Mouse (Mus musculus) left cerebral cortex, adult 2 months (tissue): Measurements from ENCODE around the gene Nudt6. TPM values are rescaled to one million over a fixed set of nuclear protein-coding genes. Genes with fewer than 3 reads are reported as not detected.

ENCODE experiments used
- DNase-seq, 2 experiments: peaks; one replicate each; pipeline ENCODE4 v3.0.0; 2021 to 2022; ENCODE audit warnings: low spot score in 2 of 2, mixed read lengths in 1 of 2; ENCODE audit errors: extremely low spot score in 1 of 2
- H3K27ac ChIP-seq: fragments of 200-600 bp; 2 replicates; pipeline ENCODE4 v1.8.1; 2022
- H3K4me3 ChIP-seq: fragments of 200-600 bp; 2 replicates; pipeline ENCODE4 v1.8.1; 2022
- CTCF ChIP-seq: fragments of 200-600 bp; IDR thresholded peaks from 2 replicates; pipeline ENCODE4 v1.8.1; 2022; ENCODE audit warnings: antibody characterized with exemption, mild to moderate bottlenecking, moderate library complexity
- intact Hi-C: fragments of 180-260 bp; cut with DNase I; formaldehyde crosslinking; loops from one replicate; pipeline ENCODE4 v1.15.1; 2025
- long read RNA-seq, 2 experiments: library from polyadenylated mRNA; stranded (forward); transcript quantifications; one replicate each; pipeline ENCODE4 v2.0.0; 2021; ENCODE audit warnings: borderline mapping rate in 2 of 2
- total RNA-seq, 2 experiments: library from RNA; stranded (reverse); gene quantifications; 2 replicates each; pipeline ENCODE4 v1.2.3; 2021

The Nudt6 gene
- 1 to 10 TPM; 6.2 to 8.4 TPM for total RNA-seq
- long read RNA-seq, experiment 1, partial matches to known transcripts: 0 of 2 reads
- long read RNA-seq, experiment 1, other reads (novel, unspliced or antisense): 2 of 2 reads
- long read RNA-seq, experiment 2, partial matches to known transcripts: 1 of 6 reads
- long read RNA-seq, experiment 2, other reads (novel, unspliced or antisense): 5 of 6 reads

DNA sequence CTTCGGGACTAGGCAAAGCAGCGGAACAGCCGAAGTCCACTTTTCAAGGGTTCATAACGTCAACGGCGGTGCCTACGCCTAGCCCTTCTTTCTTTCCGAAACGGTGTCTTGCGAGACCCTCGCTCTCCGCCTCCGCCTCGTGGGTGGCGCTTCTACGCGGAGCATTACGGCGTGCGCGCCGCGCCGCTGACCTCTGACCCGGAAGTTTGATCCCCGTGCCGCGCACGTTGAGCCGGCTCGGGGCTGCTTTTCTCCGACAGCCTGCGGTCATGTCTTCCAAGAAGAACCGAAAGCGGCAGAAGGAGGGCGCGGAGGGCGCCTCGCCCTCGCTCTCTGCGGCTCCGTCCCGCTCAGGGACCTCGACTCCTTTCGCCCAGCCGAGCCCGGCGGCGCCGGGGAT is at the start of gene Nudt6:
TSS of gene Nudt6 (minus strand) at position 140 of the 400 bp plus-strand sequence.
- DNase-seq: peak; percentile 91
- H3K27ac ChIP-seq: peak within 1 kb of the TSS; percentile 95
- TF ChIP-seq CTCF: no peak
- peak within 1 kb of the TSS; percentile 67 for H3K4me3 ChIP-seq
- intact Hi-C loops: no loop called here

DNA sequence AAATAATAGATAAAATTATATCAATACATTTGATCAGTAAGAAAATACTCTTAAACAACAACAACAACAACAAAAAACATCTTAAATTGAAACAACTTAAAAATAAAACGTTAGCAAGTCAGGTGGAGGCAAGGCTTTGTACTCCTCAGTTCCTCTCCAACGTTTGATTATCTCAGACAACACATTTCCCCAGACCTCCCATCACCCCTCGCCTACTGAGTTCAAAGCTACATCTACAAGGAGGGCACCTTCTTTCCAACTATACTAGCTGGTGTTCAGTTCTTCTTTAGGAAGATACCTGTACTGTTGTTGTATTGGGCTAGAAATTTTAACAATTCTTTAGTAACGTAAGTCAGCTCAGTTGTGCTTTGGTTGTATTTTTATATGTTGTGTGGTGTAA is 49.3 kb upstream of the Nudt6 start:
- TF ChIP-seq CTCF: no peak
- Histone ChIP-seq H3K27ac (no peak overlapping the region), H3K4me3 (no peak overlapping the region)
- intact Hi-C loops: no loop called here
- no peak for DNase-seq

DNA sequence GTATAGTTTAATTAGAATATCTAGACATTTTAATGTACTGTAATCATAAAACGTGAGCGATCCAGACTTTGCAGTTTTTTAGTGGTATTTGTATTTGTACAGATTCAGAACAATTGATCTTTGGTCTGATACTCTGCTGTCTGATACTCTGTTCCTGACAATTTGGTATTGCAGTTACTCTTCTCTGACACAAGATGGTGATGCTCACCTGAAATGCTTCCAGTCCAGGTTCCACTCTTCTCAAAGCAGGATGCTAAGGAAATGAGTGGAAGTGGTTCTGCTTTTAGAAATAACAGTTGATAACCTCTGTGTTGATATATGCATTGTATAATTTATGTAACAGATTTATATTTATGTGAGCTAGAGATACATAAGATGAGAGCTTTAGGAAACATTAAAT is 48.2 kb upstream of the Nudt6 start:
- intact Hi-C loops: no loop called here
- peak; percentile 66 for TF ChIP-seq CTCF
- Histone ChIP-seq H3K27ac (no peak overlapping the region), H3K4me3 (no peak overlapping the region)
- DNase-seq: no peak

DNA sequence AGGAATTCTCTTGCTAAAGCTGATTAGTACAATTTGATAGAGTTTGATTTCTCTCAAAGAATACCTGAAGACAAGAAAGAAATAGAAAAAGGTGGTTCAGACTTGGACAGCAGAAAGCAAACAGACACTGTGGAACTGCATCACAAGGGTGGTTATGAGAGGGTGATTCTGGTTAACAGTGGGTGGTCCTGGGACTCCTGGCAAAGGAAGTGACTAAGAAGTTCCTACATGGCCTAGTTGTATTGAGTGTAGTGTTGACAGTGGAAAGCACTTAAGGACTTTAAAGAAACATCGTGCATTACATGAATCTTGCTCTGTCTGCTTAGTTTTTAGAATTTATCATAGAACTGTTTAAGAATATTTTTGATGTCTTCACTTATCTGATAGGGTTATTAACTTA is 36.0 kb upstream of the Nudt6 start:
- intact Hi-C loops: no loop called here
- DNase-seq: no peak
- TF ChIP-seq CTCF: no peak
- Histone ChIP-seq H3K27ac (no peak overlapping the region), H3K4me3 (no peak overlapping the region)

DNA sequence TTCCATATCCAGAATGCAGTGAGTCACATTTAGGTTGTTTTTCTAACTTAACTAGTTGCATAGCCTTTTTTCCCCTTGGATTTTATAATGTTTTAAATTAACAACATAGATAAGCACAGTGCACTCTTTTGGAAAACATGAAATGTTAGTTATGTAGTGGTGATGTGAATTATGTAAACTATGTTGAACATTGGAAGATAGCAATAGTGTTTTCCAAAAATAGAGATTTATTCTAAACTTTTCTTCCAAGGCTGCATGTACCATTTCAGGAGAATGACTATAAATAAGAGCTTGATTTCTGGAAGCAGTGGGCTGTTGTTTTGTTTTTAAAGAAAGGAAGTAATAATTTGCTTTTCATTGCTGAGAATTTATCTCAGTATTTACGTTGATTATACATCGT is 23.4 kb upstream of the Nudt6 start:
- intact Hi-C loops: no loop called here
- H3K27ac ChIP-seq: no peak overlapping the region
- H3K4me3 ChIP-seq: no peak overlapping the region
- TF ChIP-seq CTCF: no peak
- DNase-seq: no peak

DNA sequence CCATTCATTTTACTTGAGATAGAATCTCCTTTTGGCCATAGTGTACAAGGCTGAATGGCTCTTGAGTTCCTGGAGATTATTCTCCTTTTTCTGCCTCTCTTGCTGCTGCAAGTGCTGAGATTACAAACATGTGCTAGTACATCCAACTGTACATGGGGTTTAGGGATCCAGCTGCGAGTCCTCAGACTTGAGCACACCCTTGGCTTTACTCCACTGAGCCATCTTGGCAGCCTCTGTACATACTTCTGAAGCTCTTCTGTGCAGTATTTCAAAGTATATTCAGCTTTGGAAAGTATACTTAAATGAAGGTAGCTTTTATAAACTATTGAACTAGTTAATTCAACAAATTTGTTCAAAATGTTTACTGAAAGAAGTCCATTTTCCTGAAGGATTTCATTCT is 19.8 kb upstream of the Nudt6 start:
- TF ChIP-seq CTCF: no peak
- Histone ChIP-seq H3K4me3 (no peak overlapping the region), H3K27ac (no peak overlapping the region)
- DNase-seq: no peak
- intact Hi-C loops: no loop called here

DNA sequence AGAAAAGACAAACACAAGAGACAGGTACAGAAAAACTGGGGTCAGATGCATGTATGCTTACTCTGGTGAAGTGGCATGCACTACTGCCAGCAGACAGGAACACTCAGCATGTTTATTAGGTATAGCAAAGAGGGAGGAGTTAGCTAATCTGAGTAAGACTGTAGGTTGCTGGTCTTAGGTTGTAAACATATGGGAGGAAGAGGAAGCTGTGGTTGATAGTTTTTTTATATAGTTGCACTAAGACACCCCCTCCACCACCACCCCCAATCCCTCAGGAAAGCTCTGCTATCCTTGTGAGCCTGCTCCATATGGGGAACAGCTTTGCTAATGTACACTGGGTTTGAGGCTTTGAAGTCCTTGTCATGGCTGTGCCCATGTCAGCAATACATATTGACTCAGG is 10.3 kb upstream of the Nudt6 start:
- TF ChIP-seq CTCF: no peak
- intact Hi-C loops: no loop called here
- no peak for DNase-seq
- H3K4me3 ChIP-seq: no peak overlapping the region
- H3K27ac ChIP-seq: no peak overlapping the region

DNA sequence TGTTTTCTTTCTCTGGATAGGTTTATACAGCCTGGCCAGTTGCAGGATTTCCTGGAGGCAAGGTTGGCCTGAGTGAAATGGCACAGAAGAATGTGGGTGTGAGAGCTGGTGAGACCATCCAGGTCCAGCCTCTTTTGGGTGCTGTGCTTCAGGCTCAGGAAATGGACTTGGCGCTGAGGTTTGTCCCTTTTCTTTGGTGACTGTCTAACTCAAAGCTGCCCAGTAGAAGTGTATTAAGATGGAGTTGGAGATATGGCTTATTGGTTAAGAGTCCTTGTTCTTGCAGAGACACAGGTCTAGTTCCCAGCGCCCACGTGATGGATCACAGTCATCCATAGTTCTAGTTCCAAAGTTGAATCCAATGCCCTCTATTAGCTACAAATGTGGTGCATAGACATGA is 6.1 kb upstream of the Nudt6 start:
- Histone ChIP-seq H3K4me3 (no peak overlapping the region), H3K27ac (no peak overlapping the region)
- TF ChIP-seq CTCF: no peak
- DNase-seq: no peak
- intact Hi-C loops: no loop called here

DNA sequence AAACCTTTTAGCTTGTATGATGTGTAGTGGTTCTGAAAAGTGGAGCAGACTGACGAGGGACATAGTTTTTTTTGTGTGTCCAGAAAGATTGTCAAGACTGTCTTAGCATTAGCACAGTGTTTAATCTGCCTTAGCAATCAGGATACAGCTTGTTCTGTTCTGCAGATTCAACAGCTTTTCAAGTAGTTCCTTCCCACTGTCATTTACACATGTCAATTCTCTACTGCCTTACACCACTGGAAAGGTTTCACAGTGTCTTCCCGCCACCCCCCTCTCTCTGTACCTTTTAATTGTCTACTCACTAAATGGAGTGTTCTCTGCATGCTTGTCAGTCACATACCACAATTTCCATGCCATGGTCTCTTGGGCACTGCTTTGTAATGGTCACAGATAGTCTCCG is 1.2 kb upstream of the Nudt6 start:
- DNase-seq: no peak
- intact Hi-C loops: no loop called here
- H3K4me3 ChIP-seq: peak overlapping the region; percentile 67
- no peak overlapping the region for H3K27ac ChIP-seq
- TF ChIP-seq CTCF: no peak

DNA sequence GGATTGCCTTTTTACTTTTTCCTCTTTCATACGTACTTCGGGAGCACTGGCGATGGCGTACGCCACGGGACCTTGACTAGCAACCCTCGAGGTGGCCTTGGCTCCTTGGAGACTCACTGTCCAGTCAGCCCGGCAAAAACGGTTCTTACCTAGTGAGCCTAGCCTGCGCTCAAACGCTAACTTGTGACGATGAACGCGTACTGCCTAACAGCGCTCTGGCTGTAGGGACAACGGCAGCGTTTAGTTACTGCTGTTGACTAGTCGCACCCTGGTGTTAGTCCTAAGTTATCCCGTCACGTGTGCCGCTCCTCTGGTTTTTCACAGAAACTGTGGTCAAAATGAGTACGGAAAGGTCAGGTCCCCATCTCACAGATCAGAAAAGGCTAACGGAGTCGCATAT is 630 bp upstream of the Nudt6 start:
- Histone ChIP-seq H3K27ac (peak overlapping the region; percentile 4; the same call in 1 of the 2 replicates), H3K4me3 (peak overlapping the region; percentile 67)
- no peak for TF ChIP-seq CTCF
- DNase-seq: peak in 1 of 2 experiments; percentile 28
- intact Hi-C loops: no loop called here

DNA sequence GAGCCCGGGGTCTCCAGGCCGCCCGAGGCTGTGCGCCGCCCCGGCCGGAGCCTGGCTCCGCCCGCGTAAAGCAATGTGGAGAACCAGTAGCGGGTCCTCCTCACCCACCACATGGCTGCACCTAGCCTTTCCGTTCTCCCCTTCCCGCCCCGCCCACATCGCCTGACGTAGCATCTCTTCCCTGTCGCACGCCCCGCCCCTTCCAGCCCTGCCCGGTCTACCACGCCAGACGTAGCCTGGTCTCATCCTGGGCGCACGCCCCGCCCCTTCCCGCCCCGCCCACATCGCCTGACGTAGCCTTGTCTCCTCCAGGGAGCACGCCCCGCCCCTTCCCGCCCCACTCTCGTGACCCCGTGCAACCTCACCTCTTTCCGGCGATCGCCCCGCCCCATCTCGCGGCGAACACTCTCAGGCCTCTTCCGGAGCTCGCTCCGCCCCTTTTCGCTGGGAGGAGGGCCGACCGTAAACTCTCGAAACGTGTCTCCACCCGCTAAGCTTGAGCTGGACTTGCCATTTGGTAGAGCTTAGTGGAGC is 486 bp downstream of the Nudt6 start, which contains the start of gene Spata5:
TSS of gene Spata5 (plus strand) at position 439 of the 534 bp plus-strand sequence.
- DNase-seq: peak; percentile 93 to 97
- Histone ChIP-seq H3K27ac (peak within 1 kb of the TSS; percentile 95), H3K4me3 (peak within 1 kb of the TSS; percentile 67)
- intact Hi-C loops: loop anchor here (2.0 kb wide), 1 partner anchor 107 kb away; the partner anchor contains the start of genes Bbs12 and Cetn4
- TF ChIP-seq CTCF: no peak

DNA sequence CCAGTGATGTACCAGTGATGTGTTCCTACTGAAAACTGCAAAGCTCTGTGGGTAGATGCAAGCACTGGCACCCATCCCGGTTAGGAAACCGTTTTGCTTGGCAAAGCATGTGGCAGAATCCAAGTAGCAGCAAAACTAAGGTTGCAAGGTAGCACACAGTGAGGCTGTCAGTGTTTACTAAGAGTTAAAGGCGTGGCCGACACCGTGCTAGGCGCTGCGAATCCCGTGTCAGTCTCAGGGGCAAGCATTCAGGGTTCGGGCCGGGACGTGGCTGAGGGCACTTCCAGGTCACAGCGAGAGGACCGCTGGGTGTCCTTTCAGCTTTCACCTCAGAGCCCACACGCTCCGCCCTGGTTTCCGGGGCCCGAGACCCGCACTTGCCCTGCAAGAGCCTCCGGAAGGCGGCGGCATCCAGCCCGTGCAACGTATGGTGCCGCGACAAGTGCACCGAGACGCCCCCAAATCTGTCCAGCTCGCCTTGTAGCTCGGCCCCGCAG is 1.0 kb downstream of the Nudt6 start:
- Histone ChIP-seq H3K4me3 (peak overlapping the region; percentile 65), H3K27ac (peak overlapping the region; percentile 95)
- intact Hi-C loops: loop anchor here (2.0 kb wide), 1 partner anchor 106 kb away; the partner anchor contains the start of genes Bbs12 and Cetn4
- TF ChIP-seq CTCF: peak; percentile 14
- DNase-seq: peak in 1 of 2 experiments; percentile 58

DNA sequence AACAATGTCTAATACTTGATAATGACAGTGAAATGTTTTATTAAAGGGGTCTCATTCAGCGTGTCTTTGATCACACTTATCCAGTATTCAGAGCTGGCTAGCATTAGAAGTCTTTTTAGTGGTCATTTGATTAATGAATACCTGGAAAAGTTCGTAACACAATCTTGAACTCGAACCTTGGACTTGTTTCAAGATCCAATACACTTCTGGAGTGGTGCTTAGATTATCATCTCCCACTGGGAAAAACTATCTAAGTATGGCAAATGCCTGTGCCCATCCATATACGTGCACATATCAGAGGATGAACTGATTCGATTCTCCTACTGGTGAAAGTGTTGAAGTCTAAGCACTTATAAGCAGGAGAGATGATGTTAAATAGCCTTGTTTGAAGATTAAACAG is 1.7 kb downstream of the Nudt6 start:
- H3K27ac ChIP-seq: peak overlapping the region; percentile 95
- intact Hi-C loops: loop anchor here (2.0 kb wide), 1 partner anchor 106 kb away; the partner anchor contains the start of genes Bbs12 and Cetn4
- H3K4me3 ChIP-seq: peak overlapping the region; percentile 65
- no peak for TF ChIP-seq CTCF
- no peak for DNase-seq
